Mouse (Mus musculus) bone marrow macrophage, adult 2 months (primary cell): ENCODE measurements around the gene Cdkn2d.

Experiments used
- CTCF ChIP-seq: IDR thresholded peaks from 2 replicates; pipeline ENCODE4 v1.5.1; 2012; ENCODE audit warnings: low read depth, mild to moderate bottlenecking, low read length, moderate library complexity
- POLR2A ChIP-seq: IDR thresholded peaks from 2 replicates; pipeline ENCODE4 v1.6.1; 2012; ENCODE audit warnings: mild to moderate bottlenecking, low read depth, low read length, borderline replicate concordance

DNA sequence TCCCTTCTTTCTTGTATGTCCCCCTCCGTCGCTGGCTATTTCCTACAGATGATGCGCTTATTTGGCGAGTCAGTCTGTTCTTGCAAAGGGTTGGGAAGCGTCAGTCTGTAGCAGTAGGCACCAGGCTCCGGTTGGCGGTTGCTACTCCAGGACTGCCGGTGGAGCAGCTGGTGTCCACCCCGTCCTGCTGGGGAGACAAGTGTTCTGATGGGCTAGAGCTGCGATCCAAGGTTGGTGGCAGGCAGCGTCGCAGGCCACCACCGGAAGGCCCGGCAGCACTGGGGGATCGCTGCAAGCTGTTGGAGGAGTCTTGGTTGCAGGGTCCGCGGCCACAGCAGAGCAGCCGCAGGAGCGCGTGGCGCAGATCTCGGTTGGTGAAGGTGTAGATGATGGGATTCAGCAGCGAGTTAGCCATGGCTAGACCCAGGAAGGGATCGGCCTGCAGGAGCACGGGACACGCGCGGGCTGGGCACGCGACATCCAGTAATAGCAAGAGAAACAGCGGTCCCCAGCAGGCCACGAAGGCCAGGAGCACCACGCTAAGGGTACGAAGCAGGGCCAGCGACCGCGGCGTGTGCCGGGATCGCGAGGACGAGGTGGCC, 47.3 kb downstream of the Cdkn2d start:
- TF ChIP-seq POLR2A (no peak), CTCF (no peak)
